ENCODE assay signal across 8 mouse cellular contexts in the genomic region with DNA sequence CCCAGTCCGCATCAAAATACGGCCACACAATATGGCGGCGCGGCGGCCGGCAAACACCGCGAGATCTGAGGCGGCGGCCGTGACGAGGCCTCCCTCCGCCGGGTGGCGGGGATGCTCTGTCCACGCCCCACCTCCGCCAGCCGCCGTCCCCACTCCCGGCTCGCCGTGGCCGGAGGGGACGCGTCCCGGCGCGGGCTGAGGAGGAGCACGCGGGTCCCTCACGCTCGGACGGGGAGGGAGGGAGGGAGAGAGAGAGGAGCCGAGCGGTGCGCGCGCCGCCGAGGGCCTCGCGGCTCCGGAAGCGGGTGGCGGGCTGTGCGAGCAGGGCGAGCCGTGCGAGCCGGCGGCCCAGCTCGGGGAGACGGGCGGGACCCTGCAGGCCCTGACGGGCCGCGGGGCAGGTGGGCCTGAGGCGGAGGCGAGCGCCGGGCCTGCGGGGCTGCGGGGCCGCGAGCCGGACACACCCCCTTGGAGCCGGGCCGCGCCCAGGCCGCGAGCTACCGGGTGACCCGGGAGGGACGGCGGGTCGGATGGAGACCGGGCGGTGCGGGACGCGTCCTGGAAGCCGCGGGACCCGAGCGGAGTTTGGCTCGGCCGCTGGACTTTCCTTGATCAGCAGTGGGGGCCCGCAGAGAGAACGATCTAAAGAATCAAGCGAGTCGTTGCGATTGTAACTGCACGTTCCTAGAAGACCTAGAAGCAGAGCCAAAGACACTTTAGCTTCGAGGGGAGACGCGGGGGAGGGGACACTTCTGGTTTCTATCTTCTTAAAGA. TPM values are rescaled to one million over a fixed set of nuclear protein-coding genes. Genes with fewer than 3 reads are reported as not detected.
DNase-seq lines count a peak whose midpoint lies in the region; ATAC-seq lines count a peak whose summit lies in the region.

A gene (minus strand): TSS at position 3 of the 774 bp plus-strand sequence.

- peak within 1 kb of the TSS; percentile 96 for H3K9ac ChIP-seq in forebrain, embryonic 11.5 days (ENCODE audit: low read length)
- H3K9ac ChIP-seq in heart, embryonic 16.5 days (ENCODE audit: low read length), result peak within 1 kb of the TSS; percentile 92
- peak within 1 kb of the TSS; percentile 97 for H3K9ac ChIP-seq in liver, embryonic 15.5 days
- H3K9ac ChIP-seq in neural tube, embryonic 12.5 days, result peak within 1 kb of the TSS; percentile 96

- H3K27me3 ChIP-seq in forebrain, embryonic 11.5 days (ENCODE audit: control insufficient read depth, insufficient read depth, low read length), result no peaks in the 10 kb centered on the region
- H3K27me3 ChIP-seq in heart, embryonic 16.5 days (ENCODE audit: control insufficient read depth, insufficient read depth, low read length), result no peaks in the 10 kb centered on the region
- no peaks in the 10 kb centered on the region for H3K27me3 ChIP-seq in liver, embryonic 15.5 days
- no peaks in the 10 kb centered on the region for H3K27me3 ChIP-seq in neural tube, embryonic 12.5 days (replicated peaks)

- peak within 1 kb of the TSS; percentile 74 for H3K4me2 ChIP-seq in forebrain, embryonic 11.5 days (ENCODE audit: low read depth, low read length, severe bottlenecking)
- H3K4me2 ChIP-seq in heart, embryonic 16.5 days (ENCODE audit: low read depth, low read length), result peak within 1 kb of the TSS; percentile 76
- H3K4me2 ChIP-seq in liver, embryonic 15.5 days, result peak within 1 kb of the TSS; percentile 85
- H3K4me2 ChIP-seq in neural tube, embryonic 12.5 days (replicated peaks), result peak within 1 kb of the TSS; percentile 84

- no peaks in the 10 kb centered on the region for H3K9me3 ChIP-seq in forebrain, embryonic 11.5 days (ENCODE audit: control insufficient read depth, low read length)
- H3K9me3 ChIP-seq in heart, embryonic 16.5 days (replicated peaks; ENCODE audit: control insufficient read depth, low read length), result no peaks in the 10 kb centered on the region
- no peaks in the 10 kb centered on the region for H3K9me3 ChIP-seq in liver, embryonic 15.5 days (replicated peaks)
- no peaks in the 10 kb centered on the region for H3K9me3 ChIP-seq in neural tube, embryonic 12.5 days

- peak; percentile 96 for ATAC-seq in forebrain, embryonic 11.5 days (replicated peaks; ENCODE audit: low FRiP score)
- ATAC-seq in heart, embryonic 16.5 days (replicated peaks; ENCODE audit: extremely low read depth, insufficient read depth, low FRiP score), result peak; percentile 93
- peak; percentile 94 for ATAC-seq in liver, embryonic 15.5 days (ENCODE audit: insufficient read depth)
- ATAC-seq in neural tube, embryonic 12.5 days (ENCODE audit: low FRiP score, low read depth), result peak; percentile 98

- H3K4me1 ChIP-seq in forebrain, embryonic 11.5 days (replicated peaks; ENCODE audit: control insufficient read depth, insufficient read depth, low read length), result no peaks in the 10 kb centered on the region
- H3K4me1 ChIP-seq in heart, embryonic 16.5 days (ENCODE audit: control insufficient read depth, insufficient read depth, low read length), result peaks cover 35% of the 10 kb centered on the region
- peaks cover 41% of the 10 kb centered on the region for H3K4me1 ChIP-seq in liver, embryonic 15.5 days (replicated peaks)
- H3K4me1 ChIP-seq in neural tube, embryonic 12.5 days, result peaks cover 15% of the 10 kb centered on the region

- WGBS in forebrain, embryonic 11.5 days, result under 1% methylated on average over 82 of the region's 97 CpGs
- WGBS in heart, embryonic 16.5 days, result under 1% methylated on average over 85 of the region's 97 CpGs
- under 1% methylated on average over 89 of the region's 97 CpGs for WGBS in liver, embryonic 15.5 days (ENCODE audit: insufficient replicate concordance)
- under 1% methylated on average over 78 of the region's 97 CpGs for WGBS in neural tube, embryonic 12.5 days

- H3K27ac ChIP-seq in forebrain, embryonic 11.5 days (ENCODE audit: low read depth, low read length), result peak within 1 kb of the TSS; percentile 98
- H3K27ac ChIP-seq in heart, embryonic 16.5 days (ENCODE audit: low read length), result peak within 1 kb of the TSS; percentile 97
- H3K27ac ChIP-seq in liver, embryonic 15.5 days (replicated peaks), result peak within 1 kb of the TSS; percentile 95
- H3K27ac ChIP-seq in neural tube, embryonic 12.5 days, result peak within 1 kb of the TSS; percentile 98

- no peaks in the 10 kb centered on the region for H3K36me3 ChIP-seq in forebrain, embryonic 11.5 days (ENCODE audit: control insufficient read depth, insufficient read depth, low read length)
- H3K36me3 ChIP-seq in heart, embryonic 16.5 days (ENCODE audit: control insufficient read depth, insufficient read depth), result 0 out of 2 replicates have a peak, but pooled peaks cover 2% of the 10 kb centered on the region
- H3K36me3 ChIP-seq in liver, embryonic 15.5 days (replicated peaks), result no peaks in the 10 kb centered on the region
- H3K36me3 ChIP-seq in neural tube, embryonic 12.5 days, result no peaks in the 10 kb centered on the region

- DNase-seq in CD8-positive naive resting alpha-beta T cell, adult 2 months (ENCODE audit: low read depth in 2 of 2, low spot score in 2 of 2), result peak; percentile 70 to 77
- DNase-seq in c-Kit-positive CD71-negative TER-119-negative erythroid progenitor cells, embryonic 14.5 days (ENCODE audit: low read depth), result peak; percentile 77
- peak; percentile 97 for DNase-seq in forebrain, embryonic 11.5 days (ENCODE audit: low spot score)
- peak; percentile 93 to 95 for DNase-seq in kidney, postnatal 36 days
- DNase-seq in telencephalon, adult 2 months (ENCODE audit: low read depth, low spot score), result peak; percentile 71

- peak within 1 kb of the TSS; percentile 99 for H3K4me3 ChIP-seq in forebrain, embryonic 11.5 days (ENCODE audit: low read depth, low read length)
- peak within 1 kb of the TSS; percentile 67 for H3K4me3 ChIP-seq in heart, embryonic 16.5 days (ENCODE audit: low read length)
- peak within 1 kb of the TSS; percentile 93 for H3K4me3 ChIP-seq in liver, embryonic 15.5 days (replicated peaks)
- H3K4me3 ChIP-seq in neural tube, embryonic 12.5 days, result peak within 1 kb of the TSS; percentile 90

RNA-seq across cellular contexts. Expression of the gene that starts here (rescaled TPM):
- 24.6 and 24.9 TPM in 2 replicates for polyA plus RNA-seq in forebrain, embryonic 11.5 days (2014; fragmentation: Nextera tagmentation; extraction: Ambion mirVana)
- 15.1 and 15.4 TPM in 2 replicates for polyA plus RNA-seq in heart, embryonic 16.5 days (2015; fragmentation: Nextera tagmentation; extraction: Ambion mirVana)
- polyA plus RNA-seq in liver, embryonic 15.5 days (2015; fragmentation: Nextera tagmentation; extraction: Ambion mirVana), result 7.9 and 8.7 TPM in 2 replicates
- polyA plus RNA-seq in neural tube, embryonic 12.5 days (2016; fragmentation: Nextera tagmentation; extraction: Ambion mirVana), result 18.3 and 19.4 TPM in 2 replicates

Comparison
In these comparisons a context has a peak if more than half of its experiments do, and no peak if none do; other contexts are left out.
1. Peak in every context shown above with its lines: DNase-seq, ATAC-seq, H3K4me3 ChIP-seq and H3K27ac ChIP-seq.